In genomic region chr11:76482697-76483096, GRCm38 (mm10) we compare ENCODE assay signal across 9 mouse cellular contexts.
DNase-seq lines count a peak whose midpoint lies in the region; ATAC-seq and TF ChIP-seq lines count a peak whose summit lies in the region.
"Had no signal": no experiment of that assay in that cellular context is flagged by ENCODE, and none has a peak within 500 bp of the region (broad histone marks: within the 10 kb centered on the region; RNA-seq: fewer than 3 reads in every experiment).

No protein-coding gene starts in this region.

- DNase-seq in kidney, postnatal 25 days: no peak
- peak; percentile 30 for DNase-seq in B cell, adult 2 months
- DNase-seq in MEL (ENCODE audit: low read depth, low spot score): peak; percentile 45
- no peak for DNase-seq in liver, embryonic 13.5 days
- DNase-seq in embryo, embryonic 10 days (ENCODE audit: low spot score): no peak
- DNase-seq in gastrocnemius, postnatal 14 days: no peak
- no peak for DNase-seq in frontal cortex, postnatal 10 days (ENCODE audit: low spot score in 2 of 2)
- DNase-seq: right cerebral cortex, adult 18-20 months had no signal

- H3K79me2 ChIP-seq in MEL (ENCODE audit: control insufficient read depth, insufficient read depth, low read length, poor library complexity): no peaks in the 10 kb centered on the region

- ATAC-seq in kidney, embryonic 15.5 days (replicated peaks; ENCODE audit: low FRiP score): no peak
- no peak for ATAC-seq in liver, embryonic 13.5 days (ENCODE audit: low read depth)

- H3K27me3 ChIP-seq in kidney, embryonic 15.5 days: no peaks in the 10 kb centered on the region
- H3K27me3 ChIP-seq in MEL (ENCODE audit: control insufficient read depth in 1 of 2, insufficient read depth in 2 of 2, low read length in 2 of 2): no peaks in the 10 kb centered on the region
- H3K27me3 ChIP-seq in liver, embryonic 13.5 days: no peaks in the 10 kb centered on the region

- TF ChIP-seq CTCF in MEL (IDR thresholded peaks at IDR 0.05 in 2 of 3, conservative IDR thresholded peaks at IDR 0.05 in 1 of 3; ENCODE audit: control insufficient read depth in 1 of 3, insufficient read depth in 1 of 3, low read depth in 2 of 3, low read length in 3 of 3, poor library complexity in 1 of 3, severe bottlenecking in 1 of 3): no peak

- intact Hi-C loops in gastrocnemius, postnatal 14 days (cut with DNase I; ENCODE audit: low total_unique reads): no loop called here

- H3K4me1 ChIP-seq in kidney, embryonic 15.5 days: peaks cover 51% of the 10 kb centered on the region
- peaks cover 3 to 25% of the 10 kb centered on the region in 2 experiments for H3K4me1 ChIP-seq in MEL (ENCODE audit: control insufficient read depth in 1 of 2, insufficient read depth in 2 of 2, low read length in 2 of 2)
- peaks cover 29% of the 10 kb centered on the region for H3K4me1 ChIP-seq in liver, embryonic 13.5 days (replicated peaks)

- H3K36me3 ChIP-seq in kidney, embryonic 15.5 days: peaks cover 50% of the 10 kb centered on the region
- peaks cover 0 to 17% of the 10 kb centered on the region in 2 experiments; a peak in 2 of 4 replicates for H3K36me3 ChIP-seq in MEL (ENCODE audit: control insufficient read depth in 1 of 2, insufficient read depth in 2 of 2, low read length in 2 of 2)
- H3K36me3 ChIP-seq in liver, embryonic 13.5 days: no peaks in the 10 kb centered on the region

- 49% methylated on average over 5 of the region's 5 CpGs for WGBS in kidney, embryonic 15.5 days
- 22% methylated on average over 5 of the region's 5 CpGs for WGBS in liver, embryonic 13.5 days (ENCODE audit: insufficient replicate concordance)

- no peak overlapping the region for H3K4me3 ChIP-seq in kidney, embryonic 15.5 days (replicated peaks)
- H3K4me3 ChIP-seq in MEL (ENCODE audit: control insufficient read depth in 1 of 2, insufficient read depth in 1 of 2, low read depth in 2 of 2, low read length in 2 of 2): no peak overlapping the region
- H3K4me3 ChIP-seq in liver, embryonic 13.5 days (replicated peaks): no peak overlapping the region

- H3K4me2 ChIP-seq in kidney, embryonic 15.5 days: no peak overlapping the region
- H3K4me2 ChIP-seq in liver, embryonic 13.5 days: 0 out of 2 replicates have a peak overlapping the region, but pooled peaks have one; percentile 15

- no peak for TF ChIP-seq POLR2A in MEL (IDR thresholded peaks at IDR 0.05; ENCODE audit: control insufficient read depth in 1 of 2, insufficient read depth in 1 of 2, low read depth in 1 of 2, low read length in 2 of 2, poor library complexity in 1 of 2)

- no peaks in the 10 kb centered on the region for H3K9me3 ChIP-seq in kidney, embryonic 15.5 days (replicated peaks)
- H3K9me3 ChIP-seq in MEL (replicated peaks; ENCODE audit: insufficient read depth, low read length): no peaks in the 10 kb centered on the region
- H3K9me3 ChIP-seq in liver, embryonic 13.5 days (replicated peaks): no peaks in the 10 kb centered on the region

- no peak overlapping the region for H3K9ac ChIP-seq in kidney, embryonic 15.5 days
- H3K9ac ChIP-seq in MEL (ENCODE audit: control insufficient read depth, low read depth, low read length, poor library complexity, severe bottlenecking): peak overlapping the region; percentile 20
- H3K9ac ChIP-seq in liver, embryonic 13.5 days: no peak overlapping the region

- peak overlapping the region; percentile 49; the same call in 1 of the 2 replicates for H3K27ac ChIP-seq in kidney, embryonic 15.5 days
- peak overlapping the region; percentile 28 for H3K27ac ChIP-seq in MEL (ENCODE audit: control insufficient read depth, low read depth, low read length)
- peak overlapping the region; percentile 60 for H3K27ac ChIP-seq in liver, embryonic 13.5 days

- no peak for TF ChIP-seq EP300 in MEL (IDR thresholded peaks at IDR 0.05; ENCODE audit: low read depth in 1 of 2, low read length in 2 of 2)

- no peak for TF ChIP-seq RAD21 in MEL (IDR thresholded peaks at IDR 0.05; ENCODE audit: low read depth, low read length)

TF ChIP-seq in MEL, 35 proteins besides CTCF, POLR2A, EP300 and RAD21:
- TF ChIP-seq TBP (IDR thresholded peaks at IDR 0.05; ENCODE audit: low read depth, low read length) (no peak), POLR2AphosphoS2 (IDR thresholded peaks at IDR 0.05; ENCODE audit: low read length) (no peak), GABPA (IDR thresholded peaks at IDR 0.05; ENCODE audit: low read depth, low read length) (no peak), GATA1 (IDR thresholded peaks at IDR 0.05; ENCODE audit: low read depth, low read length) (no peak), POLR2AphosphoS5 (IDR thresholded peaks at IDR 0.05; ENCODE audit: borderline replicate concordance, low read depth, low read length) (no peak)
TF ChIP-seq in MEL: peak in this region for 0.

Comparison
In these comparisons a context has a peak if more than half of its experiments do, and no peak if none do; other contexts are left out.
1. DNase-seq: peak in B cell, adult 2 months (2 of 2) and MEL (single experiment); none in kidney, postnatal 25 days (0 of 2), liver, embryonic 13.5 days (single experiment), embryo, embryonic 10 days (single experiment), gastrocnemius, postnatal 14 days (single experiment) and frontal cortex, postnatal 10 days (0 of 2).
2. Peak in every context shown above with its lines, with median percentiles within 50 percentile points of each other: H3K27ac ChIP-seq.